Comparison of ENCODE assay signal across 23 mouse cellular contexts in genomic region chr12:7918967-7919708, GRCm38 (mm10). TPM values are rescaled to one million over a fixed set of nuclear protein-coding genes. Genes with fewer than 3 reads are reported as not detected.
DNase-seq lines count a peak whose midpoint lies in the region; ATAC-seq lines count a peak whose summit lies in the region.
"Had no signal": no experiment of that assay in that cellular context is flagged by ENCODE, and none has a peak within 500 bp of the region (broad histone marks: within the 10 kb centered on the region; RNA-seq: fewer than 3 reads in every experiment).

No protein-coding gene starts in this region.

- WGBS in kidney, embryonic 16.5 days, result 90% methylated on average over 4 of the region's 4 CpGs
- 90% methylated on average over 4 of the region's 4 CpGs for WGBS in hindbrain, embryonic 10.5 days

- no peak for ATAC-seq in kidney, embryonic 16.5 days (ENCODE audit: low FRiP score, low TSS enrichment)
- ATAC-seq: forebrain, embryonic 16.5 days; inflammation-experienced regulatory T-cells, adult 6 months had no signal

- no peak overlapping the region for H3K27ac ChIP-seq in kidney, embryonic 16.5 days (ENCODE audit: low read length)
- no peak overlapping the region for H3K27ac ChIP-seq in hindbrain, embryonic 10.5 days
- H3K27ac ChIP-seq: embryonic facial prominence, embryonic 12.5 days; hindbrain, embryonic 12.5 days; left cerebral cortex, adult 2 months; midbrain, embryonic 12.5 days; neural tube, embryonic 13.5 days had no signal

- no peaks in the 10 kb centered on the region for H3K4me1 ChIP-seq in kidney, embryonic 16.5 days (ENCODE audit: insufficient read depth, low read length)
- no peaks in the 10 kb centered on the region for H3K4me1 ChIP-seq in hindbrain, embryonic 10.5 days (replicated peaks)
- H3K4me1 ChIP-seq: embryonic facial prominence, embryonic 12.5 days; hindbrain, embryonic 12.5 days; midbrain, embryonic 12.5 days; neural tube, embryonic 13.5 days had no signal

- H3K36me3 ChIP-seq in kidney, embryonic 16.5 days (ENCODE audit: insufficient read depth, low read length), result no peaks in the 10 kb centered on the region
- no peaks in the 10 kb centered on the region for H3K36me3 ChIP-seq in hindbrain, embryonic 10.5 days
- H3K36me3 ChIP-seq: embryonic facial prominence, embryonic 12.5 days; hindbrain, embryonic 12.5 days; liver, embryonic 15.5 days; midbrain, embryonic 12.5 days; neural tube, embryonic 13.5 days had no signal

- H3K9ac ChIP-seq in kidney, embryonic 16.5 days (replicated peaks; ENCODE audit: low read length), result no peak overlapping the region
- H3K9ac ChIP-seq: embryonic facial prominence, embryonic 12.5 days; hindbrain, embryonic 12.5 days; liver, embryonic 15.5 days; midbrain, embryonic 12.5 days; neural tube, embryonic 13.5 days had no signal

- intact Hi-C loops in left cerebral cortex, postnatal 36 days (cut with DNase I), result no loop called here

- no peaks in the 10 kb centered on the region for H3K27me3 ChIP-seq in kidney, embryonic 16.5 days (ENCODE audit: insufficient read depth, low read length)
- H3K27me3 ChIP-seq in hindbrain, embryonic 10.5 days (ENCODE audit: insufficient read depth, poor library complexity, severe bottlenecking), result no peaks in the 10 kb centered on the region
- H3K27me3 ChIP-seq: embryonic facial prominence, embryonic 12.5 days; hindbrain, embryonic 12.5 days; liver, embryonic 15.5 days; midbrain, embryonic 12.5 days; neural tube, embryonic 13.5 days had no signal

- no peak overlapping the region for H3K4me2 ChIP-seq in kidney, embryonic 16.5 days (replicated peaks; ENCODE audit: low read depth, low read length)
- H3K4me2 ChIP-seq: embryonic facial prominence, embryonic 12.5 days; hindbrain, embryonic 12.5 days; liver, embryonic 15.5 days; midbrain, embryonic 12.5 days; neural tube, embryonic 13.5 days had no signal

- peak; percentile 7 for DNase-seq in kidney, adult 18-20 months
- peak; percentile 23 for DNase-seq in 3134 (ENCODE audit: extremely low read depth, insufficient read length, low spot score)
- DNase-seq in adipocyte (ENCODE audit: low spot score), result peak; percentile 8
- peak; percentile 33 to 41 for DNase-seq in kidney, postnatal 25 days
- no peak for DNase-seq in right cerebral cortex, postnatal 14 days
- no peak for DNase-seq in hindbrain, embryonic 10.5 days (ENCODE audit: low spot score)
- no peak for DNase-seq in left cerebral cortex, postnatal 36 days (ENCODE audit: low spot score in 2 of 2)
- DNase-seq: adrenal gland, postnatal 14 days; B cell, adult 2 months; cerebellum, postnatal 10 days; gastrocnemius, postnatal 25 days; lung, postnatal 10 days; right cerebral cortex, adult 18-20 months had no signal

- no peaks in the 10 kb centered on the region for H3K9me3 ChIP-seq in kidney, embryonic 16.5 days (ENCODE audit: low read length)
- no peaks in the 10 kb centered on the region for H3K9me3 ChIP-seq in hindbrain, embryonic 10.5 days
- H3K9me3 ChIP-seq: embryonic facial prominence, embryonic 12.5 days; hindbrain, embryonic 12.5 days; liver, embryonic 15.5 days; midbrain, embryonic 12.5 days; neural tube, embryonic 13.5 days had no signal

- no peak overlapping the region for H3K4me3 ChIP-seq in kidney, embryonic 16.5 days (ENCODE audit: low read length)
- no peak overlapping the region for H3K4me3 ChIP-seq in hindbrain, embryonic 10.5 days
- H3K4me3 ChIP-seq: embryonic facial prominence, embryonic 12.5 days; hindbrain, embryonic 12.5 days; left cerebral cortex, adult 2 months; liver, embryonic 15.5 days; midbrain, embryonic 12.5 days; neural tube, embryonic 13.5 days had no signal

RNA-seq across cellular contexts. Expression of gene Apob, which starts 58.3 kb away (rescaled TPM):
- polyA plus RNA-seq in kidney, embryonic 16.5 days (2015; fragmentation: Nextera tagmentation; extraction: Ambion mirVana), result 0.36 and 0.42 TPM in 2 replicates
- 0.11 and 0.43 TPM in 2 replicates for polyA plus RNA-seq in hindbrain, embryonic 10.5 days (2016; fragmentation: Nextera tagmentation; extraction: Ambion mirVana)
- total RNA-seq in left cerebral cortex, postnatal 36 days (2021), result under 1 TPM in 1 of 2 experiments, not detected in 1; 0.14 TPM
- total RNA-seq: left cerebral cortex, adult 2 months had no signal
- polyA plus RNA-seq: heart, postnatal 0 days had no signal

Comparison
In these comparisons a context has a peak if more than half of its experiments do, and no peak if none do; other contexts are left out.
1. DNase-seq: peak in kidney, adult 18-20 months (single experiment), 3134 (single experiment), adipocyte (single experiment) and kidney, postnatal 25 days (2 of 2); none in right cerebral cortex, postnatal 14 days (single experiment), hindbrain, embryonic 10.5 days (single experiment) and left cerebral cortex, postnatal 36 days (0 of 2).